Mouse (Mus musculus) embryonic facial prominence, embryonic 11.5 days (tissue): ENCODE results near the gene Pla2g6. TPM values are rescaled to one million over a fixed set of nuclear protein-coding genes. Genes with fewer than 3 reads are reported as not detected.

Source experiments
- ATAC-seq: fragments of 200-750 bp; cut with Nextera tagmentation; replicated peaks from 2 replicates; pipeline ENCODE4 v1.8.0; 2017; ENCODE audit warnings: low read depth; ENCODE audit not compliant: insufficient number of reproducible peaks, low FRiP score, low TSS enrichment
- DNase-seq: peaks from one replicate; pipeline ENCODE4 v3.0.0-alpha.2; 2015; ENCODE audit warnings: low spot score
- H3K27ac ChIP-seq: fragments of 300-500 bp; sonication (generic); replicated peaks from 2 replicates; pipeline ENCODE4 v1.5.1; 2014; ENCODE audit warnings: mild to moderate bottlenecking, low read depth, low read length, control low read depth
- H3K27me3 ChIP-seq: fragments of 300-500 bp; sonication (generic); 2 replicates; pipeline ENCODE4 v1.6.1; 2014; ENCODE audit warnings: mild to moderate bottlenecking, low read length, moderate library complexity, mixed read lengths; ENCODE audit not compliant: control insufficient read depth, insufficient read depth
- H3K36me3 ChIP-seq: fragments of 300-500 bp; sonication (generic); replicated peaks from 2 replicates; pipeline ENCODE4 v1.6.1; 2014; ENCODE audit warnings: low read depth, mild to moderate bottlenecking, low read length, moderate library complexity, mixed read lengths; ENCODE audit not compliant: control insufficient read depth, insufficient read depth
- H3K4me1 ChIP-seq: fragments of 300-500 bp; sonication (generic); 2 replicates; pipeline ENCODE4 v1.6.1; 2014; ENCODE audit warnings: low read length, mixed read lengths; ENCODE audit not compliant: control insufficient read depth, insufficient read depth
- H3K4me2 ChIP-seq: fragments of 300-500 bp; sonication (generic); 2 replicates; pipeline ENCODE4 v1.6.1; 2014; ENCODE audit warnings: low read depth, mild to moderate bottlenecking, control low read depth, low read length, moderate library complexity
- H3K4me3 ChIP-seq: fragments of 300-500 bp; sonication (generic); 2 replicates; pipeline ENCODE4 v1.5.1; 2014; ENCODE audit warnings: low read depth, low read length, control low read depth
- H3K9ac ChIP-seq: fragments of 300-500 bp; sonication (generic); replicated peaks from 2 replicates; pipeline ENCODE4 v1.6.1; 2014; ENCODE audit warnings: mild to moderate bottlenecking, control low read depth, low read length
- H3K9me3 ChIP-seq: fragments of 300-500 bp; sonication (generic); replicated peaks from 2 replicates; pipeline ENCODE4 v1.6.1; 2016; ENCODE audit warnings: mild to moderate bottlenecking, low read length, inconsistent platforms, mixed read lengths; ENCODE audit not compliant: control insufficient read depth
- WGBS: fragments of 180-500 bp; shearing (Covaris S2); extraction: QIAGEN DNeasy Blood & Tissue Kit; methylation state at CpG from one replicate; pipeline ENCODE4 v1.1.7; 2014; 5-methylcytosine and 5-hydroxymethylcytosine counted together
- polyA plus RNA-seq: library from polyadenylated mRNA; unstranded; fragments of >200 nt; fragmentation: Nextera tagmentation; extraction: Ambion mirVana; gene quantifications from 2 replicates; pipeline ENCODE4 v1.2.1, GENCODE M21; 2014

Pla2g6 gene
- polyA plus RNA-seq, 1 experiment from 2014 or later = 11.8 TPM

DNA sequence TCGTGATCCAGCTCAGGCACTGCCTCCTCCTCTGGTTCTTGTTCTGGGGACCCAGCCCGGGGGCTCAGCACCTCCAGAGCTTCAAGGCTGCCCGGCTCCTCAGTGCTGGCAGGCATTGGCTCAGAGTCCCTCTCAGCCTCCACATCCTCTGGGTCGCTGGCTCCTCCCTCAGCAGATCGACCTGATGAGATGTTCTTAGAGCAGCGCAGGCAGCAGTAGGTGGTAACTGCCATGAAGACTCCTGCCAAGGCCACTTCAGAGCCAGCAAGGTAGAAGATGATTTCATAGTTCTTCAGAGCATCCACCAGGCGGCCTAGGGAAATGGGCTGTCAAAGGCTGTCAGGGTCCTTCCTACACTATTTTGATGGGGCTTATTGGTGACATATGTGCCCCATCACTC lies 77.0 kb downstream of the Pla2g6 start:
- Histone ChIP-seq H3K9ac (no peak overlapping the region), H3K9me3 (no peaks in the 10 kb centered on the region), H3K36me3 (no peaks in the 10 kb centered on the region; the same call in 1 of the 2 replicates), H3K27ac (no peak overlapping the region), H3K4me1 (peaks cover 6% of the 10 kb centered on the region), H3K4me3 (no peak overlapping the region), H3K27me3 (peaks cover 22% of the 10 kb centered on the region), H3K4me2 (no peak overlapping the region)
- ATAC-seq = no peak
- DNase-seq = no peak
- WGBS = 45% methylated on average over 7 of the region's 7 CpGs

DNA sequence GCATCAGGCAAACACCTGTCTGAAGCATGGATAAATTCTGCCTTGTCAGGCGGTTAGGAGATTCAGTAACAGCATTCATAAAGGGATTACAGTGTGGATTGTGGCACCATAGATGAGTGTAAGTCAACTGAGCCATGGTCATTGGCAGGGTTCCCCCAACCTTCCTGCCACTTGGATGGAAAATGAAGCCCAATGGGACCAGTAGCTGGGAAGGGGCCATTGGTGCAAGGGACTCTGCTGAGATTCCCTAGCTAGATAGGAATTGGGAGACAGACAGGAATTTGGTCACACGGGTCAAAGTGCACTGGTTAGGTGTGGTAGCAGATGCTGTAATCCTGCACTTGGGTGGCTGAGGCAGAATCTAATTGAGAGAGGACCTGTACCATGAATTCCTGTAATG lies 78.0 kb downstream of the Pla2g6 start:
- Histone ChIP-seq H3K27ac (no peak overlapping the region), H3K36me3 (no peaks in the 10 kb centered on the region; the same call in 1 of the 2 replicates), H3K9ac (no peak overlapping the region), H3K4me1 (peaks cover 6% of the 10 kb centered on the region), H3K9me3 (no peaks in the 10 kb centered on the region), H3K4me3 (no peak overlapping the region), H3K4me2 (no peak overlapping the region), H3K27me3 (peaks cover 22% of the 10 kb centered on the region)
- DNase-seq (no peak), ATAC-seq (no peak)
- WGBS = 85% methylated on average over 2 of the region's 2 CpGs

DNA sequence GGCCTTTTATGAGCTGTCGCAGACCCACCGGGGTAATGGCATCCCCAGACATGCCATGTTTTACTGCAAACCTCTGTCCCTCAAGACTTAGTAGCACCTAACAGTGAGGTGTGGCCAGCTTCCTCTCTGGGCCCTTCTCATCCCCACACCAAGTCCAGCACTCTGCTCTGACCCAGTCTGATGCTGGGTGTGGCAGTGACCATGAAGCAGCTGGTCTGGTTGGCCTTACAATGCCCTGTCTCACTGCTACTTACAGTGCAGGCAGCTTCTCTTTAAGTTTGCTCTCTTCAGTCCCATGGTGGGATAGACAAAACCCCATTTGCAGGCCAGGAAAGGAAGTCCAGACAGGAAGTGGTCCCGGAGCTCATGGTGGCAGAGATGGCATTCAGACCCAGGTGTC lies 82.9 kb downstream of the Pla2g6 start:
- H3K9ac ChIP-seq = no peak overlapping the region
- H3K27ac ChIP-seq = no peak overlapping the region
- DNase-seq (no peak), ATAC-seq (no peak)
- WGBS = 90% methylated on average over 3 of the region's 3 CpGs
- H3K9me3 ChIP-seq = no peaks in the 10 kb centered on the region
- no peaks in the 10 kb centered on the region; the same call in 1 of the 2 replicates for H3K36me3 ChIP-seq
- H3K4me3 ChIP-seq = no peak overlapping the region
- no peaks in the 10 kb centered on the region for H3K27me3 ChIP-seq
- no peak overlapping the region for H3K4me2 ChIP-seq
- H3K4me1 ChIP-seq = no peaks in the 10 kb centered on the region

DNA sequence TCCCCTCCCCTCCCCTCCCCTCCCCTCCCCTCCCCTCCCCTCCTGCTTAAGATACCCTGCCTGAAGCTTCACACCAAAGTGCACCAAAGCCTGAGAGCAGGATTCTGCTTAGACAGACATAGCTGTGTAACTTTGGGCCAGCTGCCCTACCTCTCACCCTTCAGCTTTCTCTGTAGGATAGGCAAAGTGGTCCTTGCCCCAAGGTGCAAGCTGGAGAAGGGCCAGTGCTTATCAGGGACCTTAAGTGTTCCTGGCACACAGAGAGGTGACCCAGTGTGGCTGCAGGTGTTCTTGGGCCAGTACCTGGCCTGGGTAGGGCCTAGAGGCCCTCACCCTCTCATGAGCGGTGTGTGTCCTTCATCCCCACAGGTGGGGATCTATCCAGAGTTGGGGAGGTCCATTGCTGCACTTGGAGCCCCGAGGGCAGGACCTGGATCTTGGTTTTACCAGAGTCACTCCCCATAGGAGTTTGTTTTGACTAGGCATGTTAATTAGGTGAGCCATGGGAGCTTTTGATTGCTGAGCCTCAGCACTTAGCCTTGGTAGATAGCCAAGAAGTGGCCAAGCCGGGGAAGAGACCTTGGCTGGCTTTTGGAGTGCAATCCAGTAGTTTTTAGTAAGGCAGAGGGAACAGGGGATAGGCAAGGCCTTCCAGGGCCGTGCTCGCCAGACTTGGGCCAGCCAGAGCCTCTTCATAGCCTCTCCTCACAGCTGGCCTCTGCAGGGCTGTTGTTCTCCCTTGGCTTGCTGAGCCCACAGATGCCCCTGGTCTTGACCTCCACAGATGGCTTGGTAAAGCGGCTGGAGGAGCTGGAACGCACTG lies 83.9 kb downstream of the Pla2g6 start:
- H3K9ac ChIP-seq = no peak overlapping the region
- H3K4me1 ChIP-seq = no peaks in the 10 kb centered on the region
- H3K9me3 ChIP-seq = no peaks in the 10 kb centered on the region
- no peak overlapping the region for H3K4me2 ChIP-seq
- H3K36me3 ChIP-seq = no peaks in the 10 kb centered on the region; the same call in 1 of the 2 replicates
- no peak overlapping the region for H3K4me3 ChIP-seq
- ATAC-seq = no peak
- 63% methylated on average over 7 of the region's 7 CpGs for WGBS
- no peaks in the 10 kb centered on the region for H3K27me3 ChIP-seq
- no peak for DNase-seq
- H3K27ac ChIP-seq = no peak overlapping the region

DNA sequence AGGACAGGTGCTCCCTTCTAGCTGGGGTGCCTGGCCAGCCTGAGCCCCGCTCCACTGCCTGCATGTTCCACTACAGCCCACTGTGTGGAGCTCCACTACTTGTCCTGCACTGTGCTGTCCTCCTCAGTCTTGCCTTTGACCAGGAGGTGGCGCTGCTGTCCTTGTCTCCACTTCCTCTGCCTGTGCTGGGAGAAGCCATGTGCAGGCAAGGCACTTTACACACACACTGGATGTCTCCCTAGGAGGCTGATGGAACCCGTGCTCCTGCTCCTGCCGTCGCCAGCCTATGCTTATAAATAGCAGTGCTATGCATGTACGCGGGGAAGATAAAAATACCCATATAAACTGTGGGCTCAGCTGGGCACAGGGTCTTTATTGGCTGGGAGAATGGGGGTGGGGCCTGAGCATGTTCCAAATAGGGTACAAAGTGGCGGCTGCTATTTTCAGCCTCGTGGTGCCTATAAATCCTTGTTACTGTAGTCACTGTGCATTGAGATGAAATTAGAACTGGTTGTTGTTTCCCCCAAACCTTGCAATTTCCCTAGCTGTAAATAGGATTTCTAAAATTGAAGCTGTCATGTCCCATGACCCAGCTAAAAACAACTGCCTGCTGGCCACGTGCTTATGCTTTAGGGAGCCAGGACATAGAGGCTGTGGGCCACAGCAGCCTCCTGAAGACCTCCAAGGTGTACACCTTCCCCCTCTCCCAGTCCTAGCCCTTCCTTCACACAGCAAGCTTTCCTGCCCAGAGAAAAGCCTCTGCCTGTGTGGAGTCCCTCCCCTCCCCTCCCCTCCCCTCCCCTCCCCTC lies 84.8 kb downstream of the Pla2g6 start:
- ATAC-seq (peak; percentile 97), DNase-seq (peak; percentile 95)
- Histone ChIP-seq H3K36me3 (no peaks in the 10 kb centered on the region; the same call in 1 of the 2 replicates), H3K4me2 (no peak overlapping the region), H3K4me3 (no peak overlapping the region), H3K27me3 (no peaks in the 10 kb centered on the region), H3K9ac (no peak overlapping the region), H3K4me1 (no peaks in the 10 kb centered on the region), H3K9me3 (no peaks in the 10 kb centered on the region), H3K27ac (no peak overlapping the region)
- WGBS = 28% methylated on average over 10 of the region's 10 CpGs

DNA sequence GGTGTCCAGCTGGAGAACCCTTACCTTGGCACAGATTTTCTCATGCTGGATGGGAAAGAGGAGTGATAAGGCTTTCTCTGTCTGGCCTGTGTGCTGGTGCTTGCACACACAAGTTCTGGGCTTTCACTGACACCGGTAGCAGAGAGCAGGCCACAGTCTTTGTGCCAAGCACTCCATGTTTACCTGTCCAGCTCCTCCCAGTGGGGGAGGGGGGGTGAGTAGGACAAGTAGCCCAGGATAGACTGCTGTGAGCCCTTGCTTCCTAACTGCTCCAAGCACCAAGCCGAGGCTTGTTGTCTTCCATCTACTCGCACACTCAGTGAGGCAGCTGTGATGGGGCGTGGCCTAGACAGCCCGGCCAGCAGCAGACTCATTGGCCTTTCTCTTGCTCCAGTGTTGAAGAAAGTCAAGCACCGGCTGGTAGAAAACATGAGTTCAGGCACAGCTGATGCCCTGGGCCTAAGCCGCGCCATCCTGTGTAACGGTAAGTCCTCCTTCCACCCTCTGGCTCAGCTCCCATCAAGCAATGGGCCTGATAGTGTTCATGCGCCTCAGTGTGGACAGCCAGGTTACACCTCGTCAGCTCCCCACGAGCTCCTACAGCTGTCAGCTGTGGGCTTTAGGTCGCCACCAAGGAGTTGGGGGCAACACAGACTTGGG lies 85.5 kb downstream of the Pla2g6 start:
- peak; percentile 50 for ATAC-seq

DNA sequence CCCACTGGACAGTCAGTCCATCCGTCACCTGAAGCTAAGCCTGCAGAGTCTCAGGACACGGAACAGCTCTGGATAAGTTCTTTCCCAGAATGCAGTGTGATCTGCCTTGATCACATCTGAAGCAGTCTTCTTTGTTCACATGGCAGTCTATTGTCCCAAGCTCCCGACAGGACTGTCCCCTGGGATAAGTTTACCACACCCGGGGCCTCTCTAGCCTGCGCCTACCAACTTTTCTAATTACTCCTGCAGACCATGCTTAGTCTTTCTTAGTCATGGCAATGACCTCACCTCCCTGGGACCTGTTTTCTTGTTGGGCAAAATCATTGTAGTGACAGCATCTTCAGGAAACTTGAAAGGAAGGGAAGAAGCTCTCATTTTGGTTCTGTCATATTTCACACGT lies 90.2 kb downstream of the Pla2g6 start:
- Histone ChIP-seq H3K4me3 (no peak overlapping the region), H3K9me3 (no peaks in the 10 kb centered on the region), H3K27ac (no peak overlapping the region), H3K9ac (no peak overlapping the region), H3K36me3 (no peaks in the 10 kb centered on the region; the same call in 1 of the 2 replicates), H3K4me2 (no peak overlapping the region), H3K4me1 (no peaks in the 10 kb centered on the region), H3K27me3 (no peaks in the 10 kb centered on the region)
- DNase-seq (no peak), ATAC-seq (no peak)
- WGBS = 90% methylated on average over 6 of the region's 6 CpGs

More for the DNA sequence above, 85.5 kb downstream of the Pla2g6 start:
- H3K36me3 ChIP-seq = no peaks in the 10 kb centered on the region; the same call in 1 of the 2 replicates
- 69% methylated on average over 13 of the region's 13 CpGs for WGBS
- no peak overlapping the region for H3K27ac ChIP-seq
- DNase-seq = no peak
- no peaks in the 10 kb centered on the region for H3K4me1 ChIP-seq
- no peaks in the 10 kb centered on the region for H3K27me3 ChIP-seq
- H3K4me3 ChIP-seq = no peak overlapping the region
- H3K4me2 ChIP-seq = no peak overlapping the region
- H3K9me3 ChIP-seq = no peaks in the 10 kb centered on the region
- H3K9ac ChIP-seq = no peak overlapping the region
